Mouse (Mus musculus) heart, embryonic 16.5 days (tissue): ENCODE measurements around the gene Fbxo6. TPM values are rescaled to one million over a fixed set of nuclear protein-coding genes. Genes with fewer than 3 reads are reported as not detected.
"Not testable (repeated sequence)": the region's sequence is repeated elsewhere in the genome, so short reads cannot be mapped to it uniquely, and the experiment has no call there.

Experiments used
- ATAC-seq: fragments of 200-750 bp; cut with Nextera tagmentation; replicated peaks from 2 replicates; pipeline ENCODE4 v1.8.0; 2017; ENCODE audit warnings: moderate number of reproducible peaks; ENCODE audit not compliant: insufficient read depth, low FRiP score; ENCODE audit errors: extremely low read depth
- H3K27ac ChIP-seq: fragments of 300-500 bp; sonication (generic); 2 replicates; pipeline ENCODE4 v1.5.1; 2014; ENCODE audit warnings: mild to moderate bottlenecking, low read length, control low read depth, moderate library complexity
- H3K27me3 ChIP-seq: fragments of 300-500 bp; sonication (generic); 2 replicates; pipeline ENCODE4 v1.6.1; 2014; ENCODE audit warnings: low read length, mixed read lengths; ENCODE audit not compliant: control insufficient read depth, insufficient read depth
- H3K36me3 ChIP-seq: fragments of 300-500 bp; sonication (generic); 2 replicates; pipeline ENCODE4 v1.6.1; 2014; ENCODE audit not compliant: control insufficient read depth, insufficient read depth
- H3K4me1 ChIP-seq: fragments of 300-500 bp; sonication (generic); 2 replicates; pipeline ENCODE4 v1.6.1; 2014; ENCODE audit warnings: low read length, mixed read lengths; ENCODE audit not compliant: control insufficient read depth, insufficient read depth
- H3K4me2 ChIP-seq: fragments of 300-500 bp; sonication (generic); 2 replicates; pipeline ENCODE4 v1.6.1; 2014; ENCODE audit warnings: low read depth, mild to moderate bottlenecking, control low read depth, low read length
- H3K4me3 ChIP-seq: fragments of 300-500 bp; sonication (generic); 2 replicates; pipeline ENCODE4 v1.5.1; 2014; ENCODE audit warnings: mild to moderate bottlenecking, control low read depth, low read length
- H3K9ac ChIP-seq: fragments of 300-500 bp; sonication (generic); 2 replicates; pipeline ENCODE4 v1.6.1; 2014; ENCODE audit warnings: low read length, control low read depth
- H3K9me3 ChIP-seq: fragments of 300-500 bp; sonication (generic); replicated peaks from 2 replicates; pipeline ENCODE4 v1.6.1; 2016; ENCODE audit warnings: low read length; ENCODE audit not compliant: control insufficient read depth
- WGBS: fragments of 180-500 bp; shearing (Covaris S2); extraction: QIAGEN DNeasy Blood & Tissue Kit; methylation state at CpG from one replicate; pipeline ENCODE4 v1.1.7; 2014; 5-methylcytosine and 5-hydroxymethylcytosine counted together
- polyA plus RNA-seq: library from polyadenylated mRNA; unstranded; fragments of >200 nt; fragmentation: Nextera tagmentation; extraction: Ambion mirVana; gene quantifications from 2 replicates; pipeline ENCODE4 v1.2.1, GENCODE M21; 2015

Gene Fbxo6
- 21.7 and 24.4 TPM in 2 replicates for polyA plus RNA-seq

DNA sequence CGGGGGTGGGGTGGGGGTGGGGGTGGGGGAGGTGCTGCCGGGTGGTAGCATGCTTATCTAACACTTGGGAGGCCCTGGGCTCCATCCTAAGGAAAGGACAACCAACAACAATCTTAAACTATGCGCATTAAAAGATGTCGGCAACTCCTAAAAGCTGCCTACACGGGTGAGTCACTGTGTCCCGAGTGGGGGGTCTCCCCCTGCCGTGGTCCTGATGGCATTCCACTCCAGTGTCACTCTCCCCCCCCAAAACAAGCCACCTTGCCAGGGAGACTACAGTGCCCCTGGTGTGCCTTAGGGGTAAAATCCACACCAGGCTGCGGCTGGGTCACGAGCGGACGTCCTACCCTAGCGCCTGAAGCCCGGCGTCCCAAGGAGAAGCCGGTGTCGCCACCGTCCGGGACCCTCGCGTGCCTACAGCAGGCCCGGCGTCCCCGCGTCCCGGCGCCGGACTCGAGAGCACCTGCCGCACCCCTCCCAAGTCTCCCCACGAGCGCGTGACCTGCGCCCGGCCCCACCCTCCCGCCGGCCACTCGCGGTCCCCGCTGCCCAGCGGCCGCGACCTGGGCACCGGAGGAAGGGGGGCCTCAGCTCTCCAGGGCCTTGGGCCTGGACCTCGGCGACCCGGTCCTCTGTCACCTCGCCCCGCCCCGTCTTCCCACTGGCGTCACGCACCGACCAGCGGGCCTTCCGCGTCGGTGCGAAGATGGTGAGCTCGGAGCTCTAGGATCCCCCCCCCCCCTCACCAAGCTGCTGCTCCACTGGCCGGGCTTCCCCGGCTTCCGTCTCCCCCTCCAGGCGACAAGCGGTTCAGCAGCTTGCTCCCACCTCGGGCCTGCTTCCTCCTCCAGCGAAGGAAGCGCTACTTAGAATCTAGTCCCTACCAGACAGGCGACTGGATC, at the start of gene Fbxo6:
Gene Fbxo6 (minus strand): TSS at position 874 of the 902 bp plus-strand sequence.
- Histone ChIP-seq H3K9ac (peak within 1 kb of the TSS; percentile 90), H3K9me3 (no peaks in the 10 kb centered on the region), H3K4me3 (peak within 1 kb of the TSS; percentile 79), H3K36me3 (peaks cover 11% of the 10 kb centered on the region; the same call in 1 of the 2 replicates), H3K4me1 (0 out of 2 replicates have a peak, but pooled peaks cover 2% of the 10 kb centered on the region), H3K27ac (peak within 1 kb of the TSS; percentile 94), H3K4me2 (peak within 1 kb of the TSS; percentile 82), H3K27me3 (no peaks in the 10 kb centered on the region)
- WGBS = 1% methylated on average over 65 of the region's 67 CpGs
- ATAC-seq = peak; percentile 89

DNA sequence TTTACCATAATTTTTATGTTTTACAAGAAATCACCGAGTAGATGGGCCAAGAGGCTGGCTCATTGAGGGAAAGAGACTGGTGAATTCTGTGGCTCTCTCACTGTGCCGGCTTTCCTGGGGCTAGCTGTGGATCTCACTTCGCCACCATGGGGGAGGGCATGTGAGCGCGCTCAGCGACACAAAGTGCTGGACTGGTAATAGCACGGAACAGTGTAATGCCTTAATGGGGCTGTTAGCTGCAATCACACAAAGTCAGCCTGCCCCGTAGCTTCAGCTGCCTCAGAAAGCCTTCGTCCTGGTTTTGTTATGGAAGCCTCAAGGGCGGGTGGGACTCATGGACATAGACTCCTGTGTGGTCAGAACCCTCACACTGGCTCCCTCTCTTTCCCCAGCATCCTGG, 46.8 kb upstream of the Fbxo6 start:
- Histone ChIP-seq H3K36me3 (no peaks in the 10 kb centered on the region), H3K9me3 (no peaks in the 10 kb centered on the region), H3K4me3 (no peak overlapping the region), H3K4me1 (no peaks in the 10 kb centered on the region), H3K9ac (no peak overlapping the region), H3K27me3 (no peaks in the 10 kb centered on the region; the same call in 1 of the 2 replicates), H3K27ac (no peak overlapping the region), H3K4me2 (no peak overlapping the region)
- no peak for ATAC-seq
- 50% methylated on average over 10 of the region's 10 CpGs for WGBS

DNA sequence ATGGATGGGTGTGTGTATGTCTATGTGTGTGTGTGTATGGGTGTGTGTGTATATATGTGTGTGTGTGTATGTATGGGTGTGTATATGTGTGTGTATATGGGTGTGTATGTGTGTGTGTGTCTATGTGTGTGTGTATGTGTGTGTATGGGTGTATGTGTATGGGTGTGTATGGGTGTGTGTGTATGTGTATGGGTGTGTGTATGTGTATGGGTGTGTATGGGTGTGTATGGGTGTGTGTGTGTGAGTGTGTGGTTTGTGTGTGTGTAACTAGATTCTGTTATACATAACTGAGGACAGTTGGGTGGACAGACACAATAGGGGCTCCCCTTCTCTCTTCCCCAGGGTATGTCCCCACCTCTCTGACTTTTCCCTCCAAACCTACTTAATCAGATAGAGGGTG, 42.5 kb upstream of the Fbxo6 start:
- no peaks in the 10 kb centered on the region for H3K27me3 ChIP-seq
- no peak overlapping the region for H3K9ac ChIP-seq
- H3K4me1 ChIP-seq = no peaks in the 10 kb centered on the region
- ATAC-seq = no peak
- no peak overlapping the region for H3K4me3 ChIP-seq
- H3K4me2 ChIP-seq = no peak overlapping the region
- H3K36me3 ChIP-seq = no peaks in the 10 kb centered on the region
- H3K9me3 ChIP-seq = no peaks in the 10 kb centered on the region
- H3K27ac ChIP-seq = no peak overlapping the region

DNA sequence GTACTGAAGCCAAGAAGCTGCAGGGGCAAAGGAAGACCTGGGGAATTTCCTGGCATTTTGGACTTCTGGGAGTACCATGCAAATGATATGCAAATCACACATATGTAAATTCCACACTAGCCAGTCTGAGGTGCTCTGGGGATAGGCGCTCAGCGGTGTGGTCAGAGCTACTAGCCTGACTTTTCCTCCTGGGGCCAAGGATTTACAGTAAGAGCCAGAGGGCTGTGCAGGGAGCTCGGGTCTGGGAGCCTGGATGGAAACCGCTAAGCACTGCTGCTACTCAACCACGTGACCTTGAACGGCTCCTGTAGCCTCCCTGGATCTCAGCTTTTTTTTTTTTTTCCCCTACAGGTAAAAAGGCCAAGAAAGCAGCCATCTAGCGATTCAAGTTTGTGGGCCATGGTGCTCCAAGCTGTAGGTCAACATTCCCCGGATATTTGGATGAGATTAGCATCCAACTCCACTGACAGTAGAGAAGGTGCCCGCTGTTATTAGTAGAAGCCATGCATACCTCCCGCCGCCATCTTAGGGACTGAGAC, 40.8 kb upstream of the Fbxo6 start:
- Histone ChIP-seq H3K4me2 (no peak overlapping the region), H3K9me3 (no peaks in the 10 kb centered on the region), H3K4me3 (no peak overlapping the region), H3K9ac (no peak overlapping the region), H3K27ac (no peak overlapping the region), H3K36me3 (no peaks in the 10 kb centered on the region), H3K4me1 (no peaks in the 10 kb centered on the region), H3K27me3 (no peaks in the 10 kb centered on the region)
- WGBS = 25% methylated on average over 11 of the region's 11 CpGs
- no peak for ATAC-seq

DNA sequence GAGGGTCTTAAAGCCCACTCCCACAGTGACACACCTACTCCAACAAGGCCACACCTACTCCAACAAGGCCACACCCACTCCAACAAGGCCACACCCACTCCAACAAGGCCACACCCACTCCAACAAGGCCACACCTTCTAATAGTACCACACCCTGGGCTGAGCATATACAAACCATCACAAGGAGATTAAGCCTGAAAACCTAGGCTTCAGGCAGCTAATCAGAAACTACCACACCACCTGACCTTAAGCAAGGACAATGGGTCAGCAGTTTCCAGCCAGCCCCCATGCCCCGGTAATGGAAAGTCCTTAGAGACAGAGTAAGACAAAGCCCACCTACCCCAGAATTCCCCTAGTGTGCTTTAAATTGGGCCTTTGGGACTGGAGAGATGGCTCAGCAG, 36.8 kb upstream of the Fbxo6 start:
- H3K9ac ChIP-seq, H3K27ac ChIP-seq, H3K27me3 ChIP-seq, H3K4me3 ChIP-seq, H3K4me2 ChIP-seq, ATAC-seq, H3K4me1 ChIP-seq, H3K9me3 ChIP-seq, H3K36me3 ChIP-seq: not testable (repeated sequence)
- 88% methylated on average over 1 of the region's 1 CpGs for WGBS

DNA sequence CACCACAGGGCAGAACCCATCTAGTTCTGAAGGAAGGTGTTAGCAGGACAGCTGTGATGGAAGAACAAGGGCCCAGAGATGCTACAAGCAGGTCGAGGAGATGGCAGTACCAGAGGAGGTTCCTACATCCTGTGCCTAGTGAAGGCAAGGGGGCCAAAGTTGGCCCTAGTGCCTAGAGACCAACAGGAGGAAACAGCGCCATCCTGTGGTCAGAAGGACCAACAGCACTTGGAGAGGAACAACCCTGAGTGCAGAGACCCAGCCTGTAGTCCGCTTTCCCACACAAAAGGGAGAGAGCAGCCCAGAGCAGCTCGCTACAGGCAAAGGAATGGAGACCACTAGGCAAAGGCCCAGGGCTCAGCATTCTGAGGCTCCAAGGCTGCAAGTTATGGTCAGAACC, 33.9 kb upstream of the Fbxo6 start:
- Histone ChIP-seq H3K27me3 (no peaks in the 10 kb centered on the region), H3K4me3 (no peak overlapping the region), H3K4me1 (no peaks in the 10 kb centered on the region), H3K4me2 (no peak overlapping the region), H3K9me3 (0 out of 2 replicates have a peak, but pooled peaks cover 2% of the 10 kb centered on the region), H3K27ac (no peak overlapping the region), H3K9ac (no peak overlapping the region), H3K36me3 (no peaks in the 10 kb centered on the region)
- no peak for ATAC-seq
- WGBS = 64% methylated on average over 4 of the region's 4 CpGs

DNA sequence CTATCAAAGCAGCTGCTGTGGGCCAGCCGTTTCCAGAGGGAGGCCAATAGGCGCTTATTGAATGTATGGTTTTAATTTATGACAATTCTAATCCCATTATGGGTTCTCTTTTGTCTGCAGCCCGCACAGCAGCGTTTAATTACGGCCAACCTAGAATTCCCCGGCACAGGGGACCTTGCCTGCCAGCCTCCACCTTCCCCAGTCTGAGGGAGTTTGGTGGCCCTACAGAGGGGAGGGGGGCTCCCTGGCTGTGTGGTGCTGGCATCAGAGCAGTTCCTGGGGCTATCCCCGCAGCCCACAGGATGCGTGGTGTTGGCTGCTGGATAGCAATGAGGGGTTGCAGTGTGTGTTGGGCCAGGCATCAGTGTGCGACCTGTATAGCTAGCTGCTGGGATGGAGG, 32.6 kb upstream of the Fbxo6 start:
- no peak for ATAC-seq
- Histone ChIP-seq H3K27me3 (no peaks in the 10 kb centered on the region), H3K36me3 (no peaks in the 10 kb centered on the region), H3K4me1 (no peaks in the 10 kb centered on the region), H3K9ac (no peak overlapping the region), H3K9me3 (0 out of 2 replicates have a peak, but pooled peaks cover 2% of the 10 kb centered on the region), H3K4me3 (no peak overlapping the region), H3K27ac (no peak overlapping the region), H3K4me2 (no peak overlapping the region)
- 69% methylated on average over 9 of the region's 9 CpGs for WGBS

DNA sequence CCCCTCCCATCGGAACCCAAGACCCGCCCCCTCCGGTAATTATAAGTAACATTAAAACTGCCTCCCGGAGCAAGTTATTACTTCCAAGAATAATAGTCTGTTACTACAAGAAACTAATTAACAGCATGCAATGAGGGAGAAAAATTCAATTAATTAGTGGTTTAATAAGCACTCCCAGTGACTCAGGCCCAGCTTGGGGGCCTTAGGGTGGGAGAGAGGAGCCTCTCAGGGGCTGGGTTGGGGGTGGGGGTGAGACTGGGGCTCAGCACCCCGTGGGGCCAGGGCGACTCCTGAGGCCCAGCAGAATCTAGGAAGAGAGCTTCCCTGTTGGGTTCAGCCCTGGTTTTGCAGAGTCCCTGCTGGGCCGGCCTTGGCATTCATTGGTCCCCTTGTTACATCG, 30.4 kb upstream of the Fbxo6 start:
- Histone ChIP-seq H3K27ac (no peak overlapping the region), H3K27me3 (peaks cover 10% of the 10 kb centered on the region), H3K9me3 (0 out of 2 replicates have a peak, but pooled peaks cover 2% of the 10 kb centered on the region), H3K4me1 (no peaks in the 10 kb centered on the region), H3K9ac (no peak overlapping the region), H3K4me2 (no peak overlapping the region), H3K4me3 (no peak overlapping the region), H3K36me3 (no peaks in the 10 kb centered on the region)
- ATAC-seq = no peak
- whole genome bisulfite sequencing = 30% methylated on average over 8 of the region's 8 CpGs

DNA sequence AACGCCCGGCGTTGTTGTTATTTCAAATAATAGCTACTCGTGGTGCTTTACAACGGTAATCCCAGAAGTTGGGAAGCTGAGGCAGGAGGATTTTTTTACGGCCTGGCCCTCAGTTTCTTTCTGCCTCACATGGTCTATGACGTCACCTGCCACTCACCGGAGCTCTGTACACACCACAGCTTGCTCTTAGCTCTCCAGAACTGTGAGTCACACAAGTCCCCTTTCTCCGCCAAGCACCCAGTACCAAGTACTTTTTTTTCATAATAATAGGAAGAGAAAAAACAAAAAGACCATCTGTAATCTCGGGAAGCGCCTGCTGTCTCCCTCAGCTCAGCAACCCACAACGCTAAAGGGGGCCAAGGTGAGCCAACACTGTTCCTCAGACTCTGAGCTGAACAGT, 29.5 kb upstream of the Fbxo6 start:
- Histone ChIP-seq H3K4me3 (no peak overlapping the region), H3K27ac (no peak overlapping the region), H3K9me3 (no peaks in the 10 kb centered on the region), H3K27me3 (peaks cover 14% of the 10 kb centered on the region), H3K4me2 (no peak overlapping the region), H3K4me1 (no peaks in the 10 kb centered on the region), H3K9ac (no peak overlapping the region), H3K36me3 (no peaks in the 10 kb centered on the region)
- no peak for ATAC-seq
- WGBS = 76% methylated on average over 12 of the region's 12 CpGs
